Mouse (Mus musculus) stomach, postnatal 0 days (tissue): Measurements from ENCODE around the gene Slc44a3. TPM values are rescaled to one million over a fixed set of nuclear protein-coding genes. Genes with fewer than 3 reads are reported as not detected.

Experiments used
- ATAC-seq: fragments of 200-750 bp; cut with Nextera tagmentation; 2 replicates; pipeline ENCODE4 v1.8.0; 2017; ENCODE audit not compliant: low FRiP score, low TSS enrichment
- DNase-seq: peaks from one replicate; pipeline ENCODE4 v3.0.0-alpha.2; 2016; ENCODE audit warnings: low spot score
- H3K27ac ChIP-seq: fragments of 300-500 bp; sonication (generic); replicated peaks from 2 replicates; pipeline ENCODE4 v1.5.1; 2014; ENCODE audit warnings: mild to moderate bottlenecking, control low read depth
- H3K27me3 ChIP-seq: fragments of 300-500 bp; sonication (generic); 2 replicates; pipeline ENCODE4 v1.6.1; 2014; ENCODE audit warnings: low read length; ENCODE audit not compliant: control insufficient read depth, insufficient read depth
- H3K36me3 ChIP-seq: fragments of 300-500 bp; sonication (generic); 2 replicates; pipeline ENCODE4 v1.6.1; 2014; ENCODE audit warnings: low read length, mixed read lengths; ENCODE audit not compliant: control insufficient read depth, insufficient read depth
- H3K4me1 ChIP-seq: fragments of 300-500 bp; sonication (generic); replicated peaks from 2 replicates; pipeline ENCODE4 v1.6.1; 2014; ENCODE audit warnings: antibody characterized with exemption; ENCODE audit not compliant: control insufficient read depth, insufficient read depth
- H3K4me2 ChIP-seq: fragments of 300-500 bp; sonication (generic); replicated peaks from 2 replicates; pipeline ENCODE4 v1.6.1; 2014; ENCODE audit warnings: low read depth, mild to moderate bottlenecking, control low read depth, moderate library complexity
- H3K4me3 ChIP-seq: fragments of 300-500 bp; sonication (generic); 2 replicates; pipeline ENCODE4 v1.5.1; 2014; ENCODE audit warnings: low read depth, low read length, control low read depth
- H3K9ac ChIP-seq: fragments of 300-500 bp; sonication (generic); 2 replicates; pipeline ENCODE4 v1.6.1; 2014; ENCODE audit warnings: mild to moderate bottlenecking, low read length, control low read depth, mixed read lengths
- H3K9me3 ChIP-seq: fragments of 300-500 bp; sonication (generic); 2 replicates; pipeline ENCODE4 v1.6.1; 2016; ENCODE audit warnings: low read length; ENCODE audit not compliant: control insufficient read depth
- CTCF ChIP-seq: IDR thresholded peaks from 2 replicates; pipeline ENCODE4 v1.5.1; 2016; ENCODE audit warnings: antibody characterized with exemption, low read depth, mild to moderate bottlenecking, moderate library complexity
- EP300 ChIP-seq: optimal IDR thresholded peaks from 2 replicates; pipeline ENCODE3; 2016; ENCODE audit warnings: antibody characterized with exemption
- WGBS: fragments of 180-500 bp; shearing (Covaris S2); extraction: QIAGEN DNeasy Blood & Tissue Kit; methylation state at CpG from one replicate; pipeline ENCODE4 v1.1.7; 2014; 5-methylcytosine and 5-hydroxymethylcytosine counted together
- polyA plus RNA-seq: library from polyadenylated mRNA; unstranded; fragments of >200 nt; fragmentation: Nextera tagmentation; extraction: Ambion mirVana; gene quantifications from 2 replicates; pipeline ENCODE4 v1.2.1, GENCODE M21; 2015

Slc44a3 gene
- polyA plus RNA-seq, 1 experiment from 2014 or later = 42.7 TPM

- H3K27me3 ChIP-seq = no peaks in the 10 kb centered on the region
- no peak overlapping the region for H3K4me3 ChIP-seq
- no peak overlapping the region for H3K4me2 ChIP-seq
- TF ChIP-seq CTCF = no peak
- TF ChIP-seq EP300 = no peak
- H3K36me3 ChIP-seq = no peaks in the 10 kb centered on the region
- WGBS = 35% methylated on average over 8 of the region's 8 CpGs
- no peaks in the 10 kb centered on the region for H3K9me3 ChIP-seq
- ATAC-seq (peak; percentile 81), DNase-seq (peak; percentile 67)
- H3K4me1 ChIP-seq = 0 out of 2 replicates have a peak, but pooled peaks cover 5% of the 10 kb centered on the region
- peak overlapping the region; percentile 53; the same call in 1 of the 2 replicates for H3K27ac ChIP-seq
- H3K9ac ChIP-seq = no peak overlapping the region
Measured at GRCm38 (mm10) chr3:121446454-121446853, 85.8 kb downstream of the Slc44a3 start.

GRCm38 (mm10) chr3:121444414-121444813 is 87.8 kb downstream of the Slc44a3 start:
- WGBS = 97% methylated on average over 6 of the region's 6 CpGs
- H3K4me3 ChIP-seq = no peak overlapping the region
- no peak overlapping the region for H3K4me2 ChIP-seq
- H3K36me3 ChIP-seq = no peaks in the 10 kb centered on the region
- ATAC-seq (no peak), DNase-seq (no peak)
- H3K9ac ChIP-seq = no peak overlapping the region
- H3K27ac ChIP-seq = no peak overlapping the region
- no peaks in the 10 kb centered on the region for H3K9me3 ChIP-seq
- peaks cover 16% of the 10 kb centered on the region; the same call in 1 of the 2 replicates for H3K4me1 ChIP-seq
- TF ChIP-seq EP300 = no peak
- no peak for TF ChIP-seq CTCF
- no peaks in the 10 kb centered on the region for H3K27me3 ChIP-seq

- DNase-seq = no peak
- no peak overlapping the region for H3K9ac ChIP-seq
- TF ChIP-seq CTCF (no peak), EP300 (no peak)
- peaks cover 20% of the 10 kb centered on the region; the same call in 1 of the 2 replicates for H3K4me1 ChIP-seq
- no peak overlapping the region for H3K4me2 ChIP-seq
- no peaks in the 10 kb centered on the region for H3K27me3 ChIP-seq
- H3K9me3 ChIP-seq = no peaks in the 10 kb centered on the region
- H3K4me3 ChIP-seq = no peak overlapping the region
- no peak overlapping the region for H3K27ac ChIP-seq
- no peaks in the 10 kb centered on the region for H3K36me3 ChIP-seq
- 66% methylated on average over 4 of the region's 4 CpGs for WGBS
- no peak for ATAC-seq
Measured at GRCm38 (mm10) chr3:121443861-121444271, 88.3 kb downstream of the Slc44a3 start.

- ATAC-seq = no peak
- 75% methylated on average over 5 of the region's 5 CpGs for WGBS
Measured at GRCm38 (mm10) chr3:121442288-121442687, 89.9 kb downstream of the Slc44a3 start.

GRCm38 (mm10) chr3:121441504-121441903 is 90.7 kb downstream of the Slc44a3 start:
- TF ChIP-seq EP300 (no peak), CTCF (no peak)
- H3K36me3 ChIP-seq = no peaks in the 10 kb centered on the region
- no peak overlapping the region for H3K4me3 ChIP-seq
- no peak overlapping the region for H3K9ac ChIP-seq
- WGBS = 90% methylated on average over 12 of the region's 12 CpGs
- peaks cover 18% of the 10 kb centered on the region; the same call in 1 of the 2 replicates for H3K4me1 ChIP-seq
- DNase-seq (no peak), ATAC-seq (no peak)
- H3K27me3 ChIP-seq = no peaks in the 10 kb centered on the region
- no peak overlapping the region for H3K27ac ChIP-seq
- no peaks in the 10 kb centered on the region for H3K9me3 ChIP-seq
- no peak overlapping the region for H3K4me2 ChIP-seq

More at GRCm38 (mm10) chr3:121442288-121442687, 89.9 kb downstream of the Slc44a3 start:
- Histone ChIP-seq H3K4me2 (no peak overlapping the region), H3K27ac (no peak overlapping the region), H3K4me3 (no peak overlapping the region), H3K4me1 (peaks cover 18% of the 10 kb centered on the region; the same call in 1 of the 2 replicates), H3K9ac (no peak overlapping the region), H3K27me3 (no peaks in the 10 kb centered on the region), H3K9me3 (no peaks in the 10 kb centered on the region), H3K36me3 (no peaks in the 10 kb centered on the region)
- DNase-seq = no peak
- no peak for TF ChIP-seq EP300
- no peak for TF ChIP-seq CTCF

GRCm38 (mm10) chr3:121439623-121440161 is 92.5 kb downstream of the Slc44a3 start:
- Histone ChIP-seq H3K27ac (no peak overlapping the region; the same call in 1 of the 2 replicates), H3K4me3 (no peak overlapping the region), H3K4me1 (peaks cover 16% of the 10 kb centered on the region; the same call in 1 of the 2 replicates), H3K4me2 (no peak overlapping the region), H3K9ac (no peak overlapping the region), H3K36me3 (no peaks in the 10 kb centered on the region), H3K9me3 (no peaks in the 10 kb centered on the region), H3K27me3 (no peaks in the 10 kb centered on the region)
- 51% methylated on average over 11 of the region's 11 CpGs for WGBS
- ATAC-seq = peak; percentile 77
- TF ChIP-seq EP300 (no peak), CTCF (no peak)
- DNase-seq = peak; percentile 56
